Mouse (Mus musculus) gastrocnemius, adult 2 months (tissue): ENCODE results near the gene Cltc. TPM values are rescaled to one million over a fixed set of nuclear protein-coding genes. Genes with fewer than 3 reads are reported as not detected.

Experiments
- DNase-seq: peaks from one replicate; pipeline ENCODE4 v3.0.0; 2022
- H3K27ac ChIP-seq: fragments of 200-600 bp; 2 replicates; pipeline ENCODE4 v1.8.1; 2022; ENCODE audit warnings: mild to moderate bottlenecking
- H3K4me3 ChIP-seq: fragments of 200-600 bp; 2 replicates; pipeline ENCODE4 v1.8.1; 2022; ENCODE audit warnings: mild to moderate bottlenecking, moderate library complexity
- CTCF ChIP-seq: fragments of 200-600 bp; IDR thresholded peaks from 2 replicates; pipeline ENCODE4 v1.8.1; 2022; ENCODE audit warnings: antibody characterized with exemption, mild to moderate bottlenecking, moderate library complexity
- intact Hi-C: fragments of 180-260 bp; cut with DNase I; formaldehyde crosslinking; loops from one replicate; pipeline ENCODE4 v1.15.1; 2025
- total RNA-seq, 2 experiments: library from RNA; stranded (reverse); gene quantifications; 2 replicates each; pipeline ENCODE4 v1.2.3; 2021

Gene Cltc
- total RNA-seq, 2 experiments from 2014 or later = 134 to 136 TPM

- no peak for DNase-seq
- H3K27ac ChIP-seq = peak overlapping the region; percentile 93
- intact Hi-C loops = no loop called here
- TF ChIP-seq CTCF = no peak
- H3K4me3 ChIP-seq = peak overlapping the region; percentile 65
Measured at GRCm38 (mm10) chr11:86671041-86671675, 86.2 kb downstream of the Cltc start.

- intact Hi-C loops = no loop called here
- no peak for TF ChIP-seq CTCF
- H3K4me3 ChIP-seq = no peak overlapping the region
- peak overlapping the region; percentile 93; the same call in 1 of the 2 replicates for H3K27ac ChIP-seq
- no peak for DNase-seq
Measured at GRCm38 (mm10) chr11:86668169-86668568, 89.2 kb downstream of the Cltc start.

GRCm38 (mm10) chr11:86667553-86667952 lies 89.8 kb downstream of the Cltc start:
- peak overlapping the region; percentile 93; the same call in 1 of the 2 replicates for H3K27ac ChIP-seq
- intact Hi-C loops = no loop called here
- H3K4me3 ChIP-seq = no peak overlapping the region
- no peak for TF ChIP-seq CTCF
- DNase-seq = no peak

- intact Hi-C loops = no loop called here
- no peak overlapping the region for H3K4me3 ChIP-seq
- TF ChIP-seq CTCF = no peak
- DNase-seq = no peak
- no peak overlapping the region for H3K27ac ChIP-seq
Measured at GRCm38 (mm10) chr11:86664406-86664805, 93.0 kb downstream of the Cltc start.

- DNase-seq = no peak
- Histone ChIP-seq H3K4me3 (no peak overlapping the region), H3K27ac (no peak overlapping the region)
- no peak for TF ChIP-seq CTCF
- intact Hi-C loops = no loop called here
Measured at GRCm38 (mm10) chr11:86663977-86664376, 93.4 kb downstream of the Cltc start.

- TF ChIP-seq CTCF = no peak
- no peak for DNase-seq
- intact Hi-C loops = no loop called here
Measured at GRCm38 (mm10) chr11:86662986-86663895, 94.1 kb downstream of the Cltc start.

GRCm38 (mm10) chr11:86657863-86658262 lies 99.5 kb downstream of the Cltc start:
- no peak overlapping the region for H3K4me3 ChIP-seq
- no peak overlapping the region for H3K27ac ChIP-seq
- TF ChIP-seq CTCF = no peak
- intact Hi-C loops = no loop called here
- no peak for DNase-seq

More at GRCm38 (mm10) chr11:86662986-86663895, 94.1 kb downstream of the Cltc start:
- Histone ChIP-seq H3K4me3 (no peak overlapping the region), H3K27ac (no peak overlapping the region)

- TF ChIP-seq CTCF = no peak
- intact Hi-C loops = no loop called here
- Histone ChIP-seq H3K27ac (no peak overlapping the region), H3K4me3 (no peak overlapping the region)
- no peak for DNase-seq
Measured at GRCm38 (mm10) chr11:86656849-86657567, 100.4 kb downstream of the Cltc start.

GRCm38 (mm10) chr11:86655671-86656070 lies 101.7 kb downstream of the Cltc start:
- intact Hi-C loops = no loop called here
- Histone ChIP-seq H3K4me3 (no peak overlapping the region), H3K27ac (peak overlapping the region; percentile 20; the same call in 1 of the 2 replicates)
- peak; percentile 67 for TF ChIP-seq CTCF
- DNase-seq = no peak

GRCm38 (mm10) chr11:86654096-86654495 lies 103.3 kb downstream of the Cltc start:
- no peak for DNase-seq
- Histone ChIP-seq H3K27ac (peak overlapping the region; percentile 61), H3K4me3 (no peak overlapping the region)
- TF ChIP-seq CTCF = no peak
- intact Hi-C loops = no loop called here

GRCm38 (mm10) chr11:86653446-86653845 lies 103.9 kb downstream of the Cltc start:
- TF ChIP-seq CTCF = peak; percentile 94
- Histone ChIP-seq H3K4me3 (peak overlapping the region; percentile 23; the same call in 1 of the 2 replicates), H3K27ac (peak overlapping the region; percentile 61)
- intact Hi-C loops = loop anchor here (1.0 kb wide), 1 partner anchor 85 kb away; no protein-coding TSS in a partner anchor
- DNase-seq = peak; percentile 31

GRCm38 (mm10) chr11:86652578-86652979 lies 104.8 kb downstream of the Cltc start:
- TF ChIP-seq CTCF = no peak
- no peak overlapping the region for H3K27ac ChIP-seq
- intact Hi-C loops = no loop called here

More at GRCm38 (mm10) chr11:86652578-86652979, 104.8 kb downstream of the Cltc start:
- no peak overlapping the region for H3K4me3 ChIP-seq
- no peak for DNase-seq
